Mouse (Mus musculus) liver, embryonic 14.5 days (tissue): Measurements from ENCODE around the gene Bcl11b. TPM values are rescaled to one million over a fixed set of nuclear protein-coding genes. Genes with fewer than 3 reads are reported as not detected.

Source experiments
- ATAC-seq: fragments of 200-750 bp; cut with Nextera tagmentation; 2 replicates; pipeline ENCODE4 v1.8.0; 2017; ENCODE audit warnings: moderate number of reproducible peaks, mild to moderate bottlenecking, moderate library complexity; ENCODE audit not compliant: insufficient read depth
- DNase-seq, 3 experiments: peaks; one replicate each; pipeline ENCODE4 v3.0.0-alpha.2; 2012 to 2013; ENCODE audit warnings: low read depth in 3 of 3, low spot score in 3 of 3
- H3K27ac ChIP-seq: fragments of 300-500 bp; sonication (generic); 2 replicates; pipeline ENCODE4 v1.5.1; 2014; ENCODE audit warnings: moderate library complexity, mild to moderate bottlenecking, control low read depth, inconsistent platforms
- H3K27me3 ChIP-seq: fragments of 300-500 bp; sonication (generic); 2 replicates; pipeline ENCODE4 v1.6.1; 2014; ENCODE audit warnings: mild to moderate bottlenecking, low read length, moderate library complexity; ENCODE audit not compliant: control insufficient read depth, insufficient read depth
- H3K36me3 ChIP-seq: fragments of 300-500 bp; sonication (generic); replicated peaks from 2 replicates; pipeline ENCODE4 v1.6.1; 2014; ENCODE audit warnings: low read depth; ENCODE audit not compliant: control insufficient read depth, insufficient read depth
- H3K4me1 ChIP-seq, 2 experiments: fragments of 200-500 bp in 1 of 2; fragments of 300-500 bp in 1 of 2; sonication (generic) in 1 of 2; replicated peaks; 2 replicates each; pipeline ENCODE4 v1.6.1; 2012 to 2014; ENCODE audit warnings: antibody characterized with exemption in 1 of 2, inconsistent platforms in 1 of 2, low read length in 1 of 2; ENCODE audit not compliant: control insufficient read depth in 2 of 2, insufficient read depth in 2 of 2
- H3K4me2 ChIP-seq: fragments of 300-500 bp; sonication (generic); 2 replicates; pipeline ENCODE4 v1.6.1; 2014; ENCODE audit warnings: low read depth, mild to moderate bottlenecking, control low read depth, moderate library complexity
- H3K4me3 ChIP-seq, 2 experiments: fragments of 200-500 bp in 1 of 2; fragments of 300-500 bp in 1 of 2; sonication (generic) in 1 of 2; 2 replicates each; pipeline ENCODE4 v1.5.1; 2012 to 2014; ENCODE audit warnings: low read depth in 2 of 2, low read length in 2 of 2, mild to moderate bottlenecking in 2 of 2, control low read depth in 1 of 2, inconsistent platforms in 1 of 2, moderate library complexity in 1 of 2; ENCODE audit not compliant: insufficient read depth in 1 of 2
- H3K9ac ChIP-seq: fragments of 300-500 bp; sonication (generic); replicated peaks from 2 replicates; pipeline ENCODE4 v1.6.1; 2014; ENCODE audit warnings: mild to moderate bottlenecking, control low read depth, moderate library complexity
- H3K9me3 ChIP-seq: fragments of 300-500 bp; sonication (generic); 2 replicates; pipeline ENCODE4 v1.6.1; 2016; ENCODE audit warnings: low read length, mixed read lengths; ENCODE audit not compliant: control insufficient read depth
- CTCF ChIP-seq: IDR thresholded peaks from 2 replicates; pipeline ENCODE4 v1.5.1; 2016; ENCODE audit warnings: antibody characterized with exemption, low read depth, control low read depth
- EP300 ChIP-seq: IDR thresholded peaks from 2 replicates; pipeline ENCODE4 v1.6.1; 2016; ENCODE audit warnings: antibody characterized with exemption, low read depth
- WGBS: fragments of 180-500 bp; shearing (Covaris S2); extraction: QIAGEN DNeasy Blood & Tissue Kit; methylation state at CpG from one replicate; pipeline ENCODE4 v1.1.7; 2014; ENCODE audit not compliant: insufficient replicate concordance; 5-methylcytosine and 5-hydroxymethylcytosine counted together
- polyA plus RNA-seq, 2 experiments: library from polyadenylated mRNA; depleted of rRNA in 1 of 2; stranded (reverse) in 1 of 2; unstranded in 1 of 2; fragments of >200 nt; fragmentation: Nextera tagmentation in 1 of 2; extraction: Ambion mirVana in 1 of 2; gene quantifications; 2 replicates each; pipeline versions ENCODE4 v1.2.1 to v1.2.3; 2012 to 2014

The Bcl11b gene
- polyA plus RNA-seq, 2 experiments = 0.02 TPM; not detected in 1

- Histone ChIP-seq H3K9me3 (no peaks in the 10 kb centered on the region), H3K4me3 (no peak overlapping the region), H3K27ac (no peak overlapping the region), H3K4me1 (no peaks in the 10 kb centered on the region), H3K9ac (no peak overlapping the region), H3K36me3 (no peaks in the 10 kb centered on the region), H3K4me2 (no peak overlapping the region), H3K27me3 (no peaks in the 10 kb centered on the region)
- 76% methylated on average over 27 of the region's 27 CpGs for WGBS
- no peak for TF ChIP-seq CTCF
- no peak for TF ChIP-seq EP300
- DNase-seq (no peak), ATAC-seq (no peak)
Measured at GRCm38 (mm10) chr12:107874467-107875142, 128.8 kb downstream of the Bcl11b start.

- DNase-seq = no peak
- Histone ChIP-seq H3K27ac (no peak overlapping the region), H3K4me3 (no peak overlapping the region), H3K9me3 (no peaks in the 10 kb centered on the region), H3K36me3 (no peaks in the 10 kb centered on the region), H3K9ac (no peak overlapping the region), H3K27me3 (no peaks in the 10 kb centered on the region), H3K4me1 (no peaks in the 10 kb centered on the region), H3K4me2 (no peak overlapping the region)
- WGBS = 71% methylated on average over 20 of the region's 20 CpGs
- TF ChIP-seq EP300 (no peak), CTCF (no peak)
- no peak for ATAC-seq
Measured at GRCm38 (mm10) chr12:107869526-107870050, 133.8 kb downstream of the Bcl11b start.

GRCm38 (mm10) chr12:107868291-107868690 is 135.1 kb downstream of the Bcl11b start:
- Histone ChIP-seq H3K9me3 (no peaks in the 10 kb centered on the region), H3K4me2 (no peak overlapping the region), H3K4me3 (no peak overlapping the region), H3K4me1 (no peaks in the 10 kb centered on the region), H3K36me3 (no peaks in the 10 kb centered on the region), H3K27ac (no peak overlapping the region), H3K9ac (no peak overlapping the region), H3K27me3 (no peaks in the 10 kb centered on the region)
- ATAC-seq (no peak), DNase-seq (no peak)
- whole genome bisulfite sequencing = 62% methylated on average over 2 of the region's 2 CpGs
- TF ChIP-seq CTCF (no peak), EP300 (no peak)

Other genes with a start within 250 kb of the Bcl11b start
- 15.2 and 26.8 TPM in 2 replicates for gene Setd3, start 175.7 kb upstream of the Bcl11b start, polyA plus RNA-seq (2012; rRNA removed)
- gene Setd3, start 175.7 kb upstream of the Bcl11b start, polyA plus RNA-seq (2014; fragmentation: Nextera tagmentation; extraction: Ambion mirVana) = 43.4 and 46.2 TPM in 2 replicates
- 9.2 and 10.4 TPM in 2 replicates for gene Ccnk, start 176.0 kb upstream of the Bcl11b start, polyA plus RNA-seq (2012; rRNA removed)
- 3.9 and 4.0 TPM in 2 replicates for gene Ccnk, start 176.0 kb upstream of the Bcl11b start, polyA plus RNA-seq (2014; fragmentation: Nextera tagmentation; extraction: Ambion mirVana)